Comparison of ENCODE assay signal across 8 mouse cellular contexts in genomic region chr15:80286851-80287415, GRCm38 (mm10). TPM values are rescaled to one million over a fixed set of nuclear protein-coding genes. Genes with fewer than 3 reads are reported as not detected.
DNase-seq lines count a peak whose midpoint lies in the region; ATAC-seq lines count a peak whose summit lies in the region.

TSS of gene Cacna1i (plus strand) at chr15:80287238.

- 0 out of 2 replicates have a peak within 1 kb of the TSS, but pooled peaks have one; percentile 8 for H3K9ac ChIP-seq in heart, embryonic 15.5 days
- peak within 1 kb of the TSS; percentile 51; the same call in 1 of the 2 replicates for H3K9ac ChIP-seq in embryonic facial prominence, embryonic 13.5 days
- H3K9ac ChIP-seq in midbrain, embryonic 15.5 days = peak within 1 kb of the TSS; percentile 71

- intact Hi-C loops in heart, postnatal 25 days (cut with DNase I) = loop anchor here (5.0 kb wide), 1 partner anchor 415 kb away; no protein-coding TSS in a partner anchor

- H3K27ac ChIP-seq in heart, embryonic 15.5 days = no peak within 1 kb of the TSS
- no peak within 1 kb of the TSS for H3K27ac ChIP-seq in embryonic facial prominence, embryonic 13.5 days
- H3K27ac ChIP-seq in midbrain, embryonic 15.5 days = peak within 1 kb of the TSS; percentile 48; the same call in 1 of the 2 replicates

- no peaks in the 10 kb centered on the region for H3K9me3 ChIP-seq in heart, embryonic 15.5 days (replicated peaks)
- no peaks in the 10 kb centered on the region for H3K9me3 ChIP-seq in embryonic facial prominence, embryonic 13.5 days
- H3K9me3 ChIP-seq in midbrain, embryonic 15.5 days = no peaks in the 10 kb centered on the region

- H3K27me3 ChIP-seq in heart, embryonic 15.5 days = peaks cover 99% of the 10 kb centered on the region
- H3K27me3 ChIP-seq in embryonic facial prominence, embryonic 13.5 days = peaks cover 100% of the 10 kb centered on the region
- H3K27me3 ChIP-seq in midbrain, embryonic 15.5 days (replicated peaks) = peaks cover 41% of the 10 kb centered on the region

- ATAC-seq in heart, embryonic 15.5 days (replicated peaks; ENCODE audit: insufficient number of reproducible peaks, insufficient read depth, low FRiP score, low read depth) = no peak
- no peak for ATAC-seq in embryonic facial prominence, embryonic 13.5 days (ENCODE audit: insufficient number of reproducible peaks, insufficient read depth, low FRiP score, low TSS enrichment, low read depth)
- peak; percentile 79 for ATAC-seq in midbrain, embryonic 15.5 days (replicated peaks)

- peak within 1 kb of the TSS; percentile 50 for H3K4me3 ChIP-seq in heart, embryonic 15.5 days
- peak within 1 kb of the TSS; percentile 52 for H3K4me3 ChIP-seq in embryonic facial prominence, embryonic 13.5 days
- peak within 1 kb of the TSS; percentile 73 for H3K4me3 ChIP-seq in midbrain, embryonic 15.5 days

- no peaks in the 10 kb centered on the region for H3K36me3 ChIP-seq in heart, embryonic 15.5 days
- H3K36me3 ChIP-seq in embryonic facial prominence, embryonic 13.5 days = no peaks in the 10 kb centered on the region
- no peaks in the 10 kb centered on the region for H3K36me3 ChIP-seq in midbrain, embryonic 15.5 days (replicated peaks)

- no peak for DNase-seq in heart, postnatal 25 days (ENCODE audit: low spot score)
- DNase-seq in T-cell, adult 2 months (ENCODE audit: low spot score) = peak; percentile 15
- DNase-seq in layer of hippocampus, adult 8-10 months (ENCODE audit: low spot score in 2 of 2) = peak in 1 of 2 experiments; percentile 60
- DNase-seq in ovary, postnatal 14 days (ENCODE audit: low spot score) = no peak
- no peak for DNase-seq in gastrocnemius, postnatal 25 days

- peaks cover 14% of the 10 kb centered on the region for H3K4me1 ChIP-seq in heart, embryonic 15.5 days (replicated peaks)
- H3K4me1 ChIP-seq in embryonic facial prominence, embryonic 13.5 days = peaks cover 13% of the 10 kb centered on the region
- peaks cover 35% of the 10 kb centered on the region for H3K4me1 ChIP-seq in midbrain, embryonic 15.5 days

- H3K4me2 ChIP-seq in heart, embryonic 15.5 days = peak within 1 kb of the TSS; percentile 90
- H3K4me2 ChIP-seq in embryonic facial prominence, embryonic 13.5 days = peak within 1 kb of the TSS; percentile 94
- H3K4me2 ChIP-seq in midbrain, embryonic 15.5 days = peak within 1 kb of the TSS; percentile 92

- 1% methylated on average over 47 of the region's 50 CpGs for WGBS in heart, embryonic 15.5 days
- WGBS in embryonic facial prominence, embryonic 13.5 days = 1% methylated on average over 50 of the region's 50 CpGs
- under 1% methylated on average over 35 of the region's 50 CpGs for WGBS in midbrain, embryonic 15.5 days

RNA-seq across cellular contexts. Expression of gene Cacna1i, which starts in this region (rescaled TPM):
- polyA plus RNA-seq in heart, embryonic 15.5 days (2015; fragmentation: Nextera tagmentation; extraction: Ambion mirVana) = not detected in 2 replicates
- total RNA-seq in heart, postnatal 25 days (2021) = under 1 TPM in 1 of 2 experiments, not detected in 1; 0.36 TPM
- polyA plus RNA-seq in embryonic facial prominence, embryonic 13.5 days (2015; fragmentation: Nextera tagmentation; extraction: Ambion mirVana) = not detected in 2 replicates
- total RNA-seq in layer of hippocampus, adult 8-10 months (2022) = 10 to 100 TPM; 37.6 to 48.2 (median 41.8) TPM
- 1.1 and 1.8 TPM in 2 replicates for polyA plus RNA-seq in midbrain, embryonic 15.5 days (2015; fragmentation: Nextera tagmentation; extraction: Ambion mirVana)
- under 1 TPM; 0.11 to 0.43 TPM for total RNA-seq in gastrocnemius, postnatal 25 days (2021)

Comparison
In these comparisons a context has a peak if more than half of its experiments do, and no peak if none do; other contexts are left out.
1. RNA of gene Cacna1i (total RNA-seq): 37.6 to 48.2 TPM in layer of hippocampus, adult 8-10 months; 0.11 to 0.43 TPM in gastrocnemius, postnatal 25 days and 0.36 TPM in heart, postnatal 25 days; every median in the first group is over 10 times any median in the second.
2. H3K9ac ChIP-seq: peak in every context shown above with its lines; median percentile 71 in midbrain, embryonic 15.5 days; 51 in embryonic facial prominence, embryonic 13.5 days; 8 in heart, embryonic 15.5 days.
3. Peak in every context shown above with its lines, with median percentiles within 50 percentile points of each other: H3K4me2 ChIP-seq and H3K4me3 ChIP-seq.